Mouse (Mus musculus) neutrophil, adult 65 days (primary cell): ENCODE data around the gene Hist1h3h. TPM values are rescaled to one million over a fixed set of nuclear protein-coding genes. Genes with fewer than 3 reads are reported as not detected.

Experiments used
- total RNA-seq: library from RNA; stranded (reverse); gene quantifications from 2 replicates; pipeline ENCODE4 v1.2.4, GENCODE M21; 2023

Gene Hist1h3h
- 883 and 948 TPM in 2 replicates for total RNA-seq

DNA sequence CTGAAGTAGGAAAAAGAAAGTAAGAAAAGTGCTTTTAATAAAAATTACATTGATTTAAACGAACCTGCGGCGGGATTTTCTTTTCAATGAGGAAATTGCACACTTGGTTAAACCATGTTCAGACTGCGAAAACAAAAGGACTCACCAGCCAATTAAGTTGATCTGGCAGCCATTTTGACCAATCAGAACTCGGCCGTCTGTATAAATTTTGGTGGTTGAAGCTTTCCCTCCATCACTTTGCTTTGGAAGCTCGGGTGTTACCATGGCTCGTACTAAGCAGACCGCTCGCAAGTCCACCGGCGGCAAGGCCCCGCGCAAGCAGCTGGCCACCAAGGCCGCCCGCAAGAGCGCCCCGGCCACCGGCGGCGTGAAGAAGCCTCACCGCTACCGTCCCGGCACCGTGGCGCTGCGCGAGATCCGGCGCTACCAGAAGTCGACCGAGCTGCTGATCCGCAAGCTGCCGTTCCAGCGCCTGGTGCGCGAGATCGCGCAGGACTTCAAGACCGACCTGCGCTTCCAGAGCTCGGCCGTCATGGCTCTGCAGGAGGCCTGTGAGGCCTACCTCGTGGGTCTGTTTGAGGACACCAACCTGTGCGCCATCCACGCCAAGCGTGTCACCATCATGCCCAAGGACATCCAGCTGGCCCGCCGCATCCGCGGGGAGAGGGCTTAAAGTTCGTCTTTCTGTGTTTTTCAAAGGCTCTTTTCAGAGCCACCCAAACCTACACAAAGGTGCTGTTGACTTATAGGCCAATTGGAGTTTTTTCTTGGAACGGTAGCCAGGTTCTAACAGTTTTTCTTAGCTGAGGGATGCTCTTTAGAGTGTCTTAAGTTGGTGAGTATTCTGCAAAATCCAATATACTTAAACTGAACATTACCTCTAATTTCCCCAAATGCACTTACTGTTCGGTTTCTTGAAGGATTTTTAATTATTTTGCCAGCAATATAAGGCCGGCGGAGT lies at the start of gene Hist1h3h:
Hist1h3h (plus strand) TSS at position 263 of the 961 bp plus-strand sequence.

DNA sequence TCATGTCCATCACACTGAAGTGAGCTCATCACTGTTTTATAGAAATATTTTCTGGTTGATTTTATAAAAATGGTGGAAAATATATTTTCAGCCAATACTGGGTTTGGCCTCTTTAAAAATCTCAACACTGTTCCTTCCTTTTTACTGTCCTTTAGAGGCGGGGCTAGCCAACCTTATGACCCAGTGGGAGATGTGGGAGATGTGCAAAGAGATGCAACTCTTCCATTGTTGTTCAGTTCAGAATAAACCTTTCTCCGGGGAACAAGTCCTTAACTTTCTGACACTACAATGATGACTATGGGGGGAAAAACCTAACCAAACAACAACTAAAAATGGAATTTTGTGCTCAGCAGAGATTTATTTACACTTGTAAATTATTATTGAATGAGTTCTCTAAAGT lies 40.2 kb upstream of the Hist1h3h start, which contains the start of gene Olfr1360:
Olfr1360 (minus strand) TSS at position 101 of the 400 bp plus-strand sequence.

DNA sequence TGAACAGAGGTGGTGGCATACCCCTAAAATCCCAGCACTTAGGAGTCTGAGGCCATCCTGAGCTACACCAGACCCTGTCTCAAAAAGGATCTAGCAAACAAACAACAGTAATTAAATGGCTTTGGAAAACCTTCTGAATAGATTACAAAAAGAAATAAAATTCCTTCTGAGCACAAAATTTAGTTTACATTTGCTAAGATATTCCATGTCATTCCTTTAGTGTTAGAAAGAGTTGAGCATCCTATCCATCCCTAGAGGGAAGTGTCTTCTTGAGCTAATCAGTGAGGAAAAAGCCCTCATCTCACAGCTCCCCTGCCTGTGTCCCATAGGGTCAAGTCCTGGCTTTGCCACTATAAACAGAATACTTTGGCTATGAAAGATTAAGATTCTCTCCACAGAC lies 19.6 kb upstream of the Hist1h3h start, which contains the start of gene Olfr1359:
Olfr1359 (plus strand) TSS at position 301 of the 400 bp plus-strand sequence.

DNA sequence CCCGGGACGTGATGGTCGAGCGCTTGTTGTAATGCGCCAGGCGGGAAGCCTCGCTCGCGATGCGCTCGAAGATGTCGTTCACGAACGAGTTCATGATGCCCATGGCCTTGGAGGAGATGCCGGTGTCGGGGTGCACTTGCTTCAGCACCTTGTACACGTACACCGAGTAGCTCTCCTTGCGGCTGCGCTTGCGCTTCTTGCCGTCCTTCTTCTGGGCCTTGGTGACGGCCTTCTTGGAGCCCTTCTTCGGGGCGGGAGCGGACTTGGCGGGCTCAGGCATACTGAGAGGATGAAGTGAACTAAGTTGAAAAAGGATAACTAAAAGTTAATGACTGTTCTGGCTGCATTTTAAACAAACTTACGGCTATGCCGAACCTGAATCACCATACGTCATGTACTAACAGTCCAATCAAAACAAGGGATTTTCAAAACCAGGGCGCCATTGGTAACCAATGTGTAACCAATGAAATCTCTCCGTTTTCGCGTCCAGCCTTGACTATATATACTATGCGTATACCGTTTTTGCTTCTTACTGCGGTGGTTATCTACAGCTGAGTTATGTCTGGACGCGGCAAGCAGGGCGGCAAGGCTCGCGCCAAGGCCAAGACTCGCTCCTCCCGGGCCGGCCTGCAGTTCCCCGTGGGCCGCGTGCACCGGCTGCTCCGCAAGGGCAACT lies 1.5 kb upstream of the Hist1h3h start, which contains the start of the genes Hist1h2bl and Hist1h2ai:
Hist1h2bl (minus strand) TSS at position 280 of the 676 bp plus-strand sequence.
Hist1h2ai (plus strand) TSS at position 559 of the 676 bp plus-strand sequence.

DNA sequence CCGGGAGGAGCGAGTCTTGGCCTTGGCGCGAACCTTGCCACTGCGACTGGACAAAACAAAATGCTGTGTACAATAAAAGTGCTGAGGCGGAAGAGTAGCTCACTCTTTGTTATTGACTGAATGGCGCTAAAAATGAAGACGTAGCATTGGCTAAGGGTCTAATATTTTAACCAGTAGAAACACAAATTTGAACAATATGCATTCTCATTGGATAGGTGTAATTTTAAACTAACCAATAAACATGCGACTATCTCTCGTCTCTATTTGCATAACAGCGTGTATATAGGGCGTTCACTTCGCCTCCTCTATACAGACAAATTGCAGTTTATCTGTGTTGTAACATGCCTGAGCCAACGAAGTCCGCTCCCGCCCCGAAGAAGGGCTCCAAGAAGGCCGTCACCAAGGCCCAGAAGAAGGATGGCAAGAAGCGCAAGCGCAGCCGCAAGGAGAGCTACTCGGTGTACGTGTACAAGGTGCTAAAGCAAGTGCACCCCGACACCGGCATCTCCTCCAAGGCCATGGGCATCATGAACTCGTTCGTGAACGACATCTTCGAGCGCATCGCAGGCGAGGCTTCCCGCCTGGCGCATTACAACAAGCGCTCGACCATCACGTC lies 4.4 kb downstream of the Hist1h3h start, which contains the start of gene Hist1h2bm:
Hist1h2bm (plus strand) TSS at position 288 of the 616 bp plus-strand sequence.

DNA sequence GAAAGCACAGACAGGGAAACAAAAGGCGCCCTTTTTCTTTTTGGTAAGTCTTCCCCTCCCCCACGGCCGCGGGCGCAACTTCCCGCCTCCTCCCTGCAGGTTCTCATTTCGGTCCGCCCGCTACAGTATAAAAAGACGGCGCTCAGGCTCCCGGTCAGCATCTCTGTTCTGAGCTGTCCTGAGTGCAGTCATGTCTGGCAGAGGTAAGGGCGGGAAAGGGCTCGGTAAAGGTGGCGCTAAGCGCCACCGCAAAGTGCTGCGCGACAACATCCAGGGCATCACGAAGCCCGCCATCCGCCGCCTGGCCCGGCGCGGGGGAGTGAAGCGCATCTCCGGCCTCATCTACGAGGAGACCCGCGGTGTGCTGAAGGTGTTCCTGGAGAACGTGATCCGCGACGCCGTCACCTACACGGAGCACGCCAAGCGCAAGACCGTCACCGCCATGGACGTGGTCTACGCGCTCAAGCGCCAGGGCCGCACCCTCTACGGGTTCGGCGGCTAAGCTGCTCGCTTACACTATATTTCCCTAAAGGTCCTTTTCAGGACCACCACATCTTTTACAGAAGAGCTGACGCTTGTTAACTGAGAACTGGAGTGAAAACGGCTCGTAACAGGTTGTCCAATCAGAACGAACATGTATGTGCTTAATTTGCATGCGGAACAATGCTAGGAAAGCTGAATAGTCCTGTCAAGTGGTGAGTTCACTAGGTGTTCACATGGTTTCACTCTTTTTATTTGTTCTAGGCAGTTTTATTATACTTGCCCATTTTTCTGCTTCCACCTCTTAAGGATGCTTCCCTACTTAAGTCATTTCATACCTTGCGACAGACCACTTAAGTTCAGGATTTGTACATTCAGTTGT lies 17.7 kb downstream of the Hist1h3h start, which contains the start of gene Hist1h4j:
Hist1h4j (plus strand) TSS at position 159 of the 862 bp plus-strand sequence.

DNA sequence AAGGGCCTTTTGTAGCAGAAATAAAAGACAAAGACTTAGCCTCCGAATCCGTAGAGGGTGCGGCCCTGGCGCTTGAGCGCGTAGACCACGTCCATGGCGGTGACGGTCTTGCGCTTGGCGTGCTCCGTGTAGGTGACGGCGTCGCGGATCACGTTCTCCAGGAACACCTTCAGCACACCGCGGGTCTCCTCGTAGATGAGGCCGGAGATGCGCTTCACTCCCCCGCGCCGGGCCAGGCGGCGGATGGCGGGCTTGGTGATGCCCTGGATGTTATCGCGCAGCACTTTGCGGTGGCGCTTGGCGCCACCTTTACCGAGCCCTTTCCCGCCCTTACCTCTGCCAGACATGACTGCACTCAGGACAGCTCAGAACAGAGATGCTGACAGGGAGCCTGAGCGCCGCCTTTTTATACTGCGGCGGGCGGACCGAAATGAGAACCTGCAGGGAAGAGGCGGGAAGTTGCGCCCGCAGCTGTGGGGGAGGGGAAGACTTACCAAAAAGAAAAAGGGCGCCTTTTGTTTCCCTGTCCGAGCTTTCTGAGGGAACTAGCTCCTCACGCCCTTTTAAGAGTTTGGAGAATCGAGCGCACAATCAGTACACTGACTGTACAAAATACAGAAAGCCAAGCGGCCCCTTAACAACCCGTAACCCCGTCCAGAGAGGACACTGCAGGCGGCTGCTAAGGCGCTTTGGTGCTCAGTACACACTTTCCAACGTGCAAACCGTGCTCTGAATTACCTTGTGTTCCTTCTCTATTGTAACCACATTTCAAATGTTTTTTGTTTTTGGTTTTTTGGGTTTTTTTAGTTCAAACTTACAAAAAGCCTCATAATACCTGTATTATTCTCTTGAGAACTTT lies 32.9 kb downstream of the Hist1h3h start, which contains the start of gene Hist1h4k:
Hist1h4k (minus strand) TSS at position 347 of the 859 bp plus-strand sequence.

DNA sequence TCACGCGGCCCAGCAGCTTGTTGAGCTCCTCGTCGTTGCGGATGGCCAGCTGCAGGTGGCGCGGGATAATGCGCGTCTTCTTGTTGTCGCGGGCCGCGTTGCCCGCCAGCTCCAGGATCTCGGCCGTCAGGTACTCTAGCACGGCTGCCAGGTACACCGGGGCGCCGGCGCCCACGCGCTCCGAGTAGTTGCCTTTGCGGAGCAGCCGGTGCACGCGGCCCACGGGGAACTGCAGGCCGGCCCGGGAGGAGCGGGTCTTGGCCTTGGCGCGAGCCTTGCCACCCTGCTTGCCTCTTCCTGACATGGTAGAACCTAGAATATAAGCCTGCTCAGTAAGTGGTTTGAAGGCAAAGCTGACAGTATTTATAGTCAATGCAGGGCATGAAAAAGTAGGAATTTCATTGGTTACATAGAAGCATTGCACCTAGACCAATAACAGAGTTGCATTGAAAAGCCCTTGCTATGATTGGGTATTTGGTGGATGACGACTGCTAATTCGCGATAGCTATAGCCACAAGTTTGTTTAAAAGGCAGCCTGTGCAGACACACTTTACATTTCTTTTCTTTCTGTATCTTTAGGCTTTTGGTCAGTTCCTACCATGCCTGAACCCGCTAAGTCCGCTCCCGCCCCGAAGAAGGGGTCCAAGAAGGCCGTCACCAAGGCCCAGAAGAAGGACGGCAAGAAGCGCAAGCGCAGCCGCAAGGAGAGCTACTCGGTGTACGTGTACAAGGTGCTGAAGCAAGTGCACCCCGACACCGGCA lies 36.2 kb downstream of the Hist1h3h start, which contains the start of the genes Hist1h2ak and Hist1h2bn:
Hist1h2ak (minus strand) TSS at position 304 of the 762 bp plus-strand sequence.
Hist1h2bn (plus strand) TSS at position 600 of the 762 bp plus-strand sequence.

Other genes with a start within 250 kb of the Hist1h3h start
- not detected in 2 replicates for gene Nkapl, start 249.2 kb upstream of the Hist1h3h start, total RNA-seq
- gene Zkscan4, start 238.8 kb upstream of the Hist1h3h start, total RNA-seq: not detected in 2 replicates
- not detected in 2 replicates for gene Gm10065, start 238.2 kb upstream of the Hist1h3h start, total RNA-seq
- gene AK157302, start 222.4 kb upstream of the Hist1h3h start, total RNA-seq: 4.7 and 5.3 TPM in 2 replicates
- gene Gm11273, start 216.2 kb upstream of the Hist1h3h start, total RNA-seq: 9.1 and 10.0 TPM in 2 replicates
- gene Zkscan8, start 186.5 kb upstream of the Hist1h3h start, total RNA-seq: 2.6 and 3.3 TPM in 2 replicates
- not detected in 2 replicates for gene Olfr1366, start 174.9 kb upstream of the Hist1h3h start, total RNA-seq
- not detected in 2 replicates for gene Olfr1535, start 157.8 kb upstream of the Hist1h3h start, total RNA-seq
- gene Olfr1364, start 135.9 kb upstream of the Hist1h3h start, total RNA-seq: not detected in 2 replicates
- not detected in 2 replicates for gene Olfr1362, start 103.6 kb upstream of the Hist1h3h start, total RNA-seq
- gene Olfr11, start 75.1 kb upstream of the Hist1h3h start, total RNA-seq: not detected in 2 replicates
- not detected in 2 replicates for gene Olfr1361, start 54.3 kb upstream of the Hist1h3h start, total RNA-seq
- gene Olfr1360, start 40.3 kb upstream of the Hist1h3h start, total RNA-seq: not detected in 2 replicates
- gene Olfr1359, start 19.5 kb upstream of the Hist1h3h start, total RNA-seq: not detected in 2 replicates
- 555 and 664 TPM in 2 replicates for gene Hist1h2bl, start 1.5 kb upstream of the Hist1h3h start, total RNA-seq
- 246 and 285 TPM in 2 replicates for gene Hist1h2ai, start 1.2 kb upstream of the Hist1h3h start, total RNA-seq
- gene Hist1h2bm, start 4.4 kb downstream of the Hist1h3h start, total RNA-seq: 134 and 170 TPM in 2 replicates
- 66.9 and 93.4 TPM in 2 replicates for gene Hist1h4j, start 17.4 kb downstream of the Hist1h3h start, total RNA-seq
- 1,648 and 2,005 TPM in 2 replicates for gene Hist1h4k, start 32.8 kb downstream of the Hist1h3h start, total RNA-seq
- 280 and 284 TPM in 2 replicates for gene Hist1h2ak, start 36.2 kb downstream of the Hist1h3h start, total RNA-seq
- gene Hist1h2bn, start 36.5 kb downstream of the Hist1h3h start, total RNA-seq: 414 and 492 TPM in 2 replicates
- gene Hist1h1b, start 63.0 kb downstream of the Hist1h3h start, total RNA-seq: 343 and 349 TPM in 2 replicates
- 850 and 1,006 TPM in 2 replicates for gene Hist1h3i, start 65.7 kb downstream of the Hist1h3h start, total RNA-seq
- 108 and 113 TPM in 2 replicates for gene Hist1h2an, start 69.6 kb downstream of the Hist1h3h start, total RNA-seq
- gene Hist1h2bp, start 69.8 kb downstream of the Hist1h3h start, total RNA-seq: 316 and 334 TPM in 2 replicates
- gene Hist1h2bq, start 92.5 kb downstream of the Hist1h3h start, total RNA-seq: 732 and 971 TPM in 2 replicates
- 940 and 1,538 TPM in 2 replicates for gene Hist1h2ao, start 92.8 kb downstream of the Hist1h3h start, total RNA-seq
- 869 and 934 TPM in 2 replicates for gene Hist1h4m, start 94.1 kb downstream of the Hist1h3h start, total RNA-seq
- gene Hist1h4n, start 114.5 kb downstream of the Hist1h3h start, total RNA-seq: 196 and 307 TPM in 2 replicates
- 286 and 375 TPM in 2 replicates for gene Hist1h2ap, start 115.8 kb downstream of the Hist1h3h start, total RNA-seq
- gene Hist1h2br, start 116.1 kb downstream of the Hist1h3h start, total RNA-seq: 735 and 957 TPM in 2 replicates
- gene Zfp184, start 227.4 kb downstream of the Hist1h3h start, total RNA-seq: 0.36 and 0.54 TPM in 2 replicates